Mouse (Mus musculus) brown adipose tissue, adult 24 weeks (tissue): ENCODE data around the gene S1pr4. TPM values are rescaled to one million over a fixed set of nuclear protein-coding genes. Genes with fewer than 3 reads are reported as not detected.

Source experiments
- H3K27ac ChIP-seq: fragments of 200-500 bp; replicated peaks from 2 replicates; pipeline ENCODE4 v1.5.1; 2012; ENCODE audit warnings: low read depth, mild to moderate bottlenecking, low read length
- H3K4me1 ChIP-seq: fragments of 200-500 bp; 2 replicates; pipeline ENCODE4 v1.6.1; 2012; ENCODE audit warnings: low read length, mixed read lengths; ENCODE audit not compliant: control insufficient read depth, insufficient read depth, insufficient read length
- H3K4me3 ChIP-seq: fragments of 200-500 bp; 2 replicates; pipeline ENCODE4 v1.5.1; 2012; ENCODE audit warnings: low read depth, mild to moderate bottlenecking, low read length, moderate library complexity; ENCODE audit not compliant: insufficient read depth
- polyA plus RNA-seq: library from polyadenylated mRNA; stranded (reverse); fragments of >200 nt; gene quantifications from 2 replicates; pipeline ENCODE4 v1.2.4, GENCODE M21; 2012; ENCODE audit not compliant: missing spikeins, insufficient read depth, insufficient read length

S1pr4 gene
- polyA plus RNA-seq, 1 experiment, result 0.71 TPM

GRCm38 (mm10) chr10:81466881-81467280 lies 33.1 kb downstream of the S1pr4 start:
- Histone ChIP-seq H3K4me3 (no peak overlapping the region), H3K27ac (no peak overlapping the region), H3K4me1 (no peaks in the 10 kb centered on the region; the same call in 1 of the 2 replicates)

GRCm38 (mm10) chr10:81466066-81466465 lies 33.9 kb downstream of the S1pr4 start:
- Histone ChIP-seq H3K4me3 (no peak overlapping the region), H3K27ac (no peak overlapping the region), H3K4me1 (no peaks in the 10 kb centered on the region; the same call in 1 of the 2 replicates)

- no peak overlapping the region for H3K27ac ChIP-seq
- no peaks in the 10 kb centered on the region; the same call in 1 of the 2 replicates for H3K4me1 ChIP-seq
- H3K4me3 ChIP-seq, result no peak overlapping the region
Measured at GRCm38 (mm10) chr10:81465265-81465645, 34.7 kb downstream of the S1pr4 start.

- Histone ChIP-seq H3K4me1 (no peaks in the 10 kb centered on the region; the same call in 1 of the 2 replicates), H3K27ac (no peak overlapping the region), H3K4me3 (no peak overlapping the region; the same call in 1 of the 2 replicates)
Measured at GRCm38 (mm10) chr10:81464405-81465264, 35.3 kb downstream of the S1pr4 start.

- no peak overlapping the region for H3K4me3 ChIP-seq
- H3K4me1 ChIP-seq, result no peaks in the 10 kb centered on the region; the same call in 1 of the 2 replicates
- no peak overlapping the region for H3K27ac ChIP-seq
Measured at GRCm38 (mm10) chr10:81463531-81463930, 36.4 kb downstream of the S1pr4 start.

- Histone ChIP-seq H3K4me1 (no peaks in the 10 kb centered on the region; the same call in 1 of the 2 replicates), H3K27ac (no peak overlapping the region), H3K4me3 (no peak overlapping the region)
Measured at GRCm38 (mm10) chr10:81462917-81463316, 37.0 kb downstream of the S1pr4 start.

- H3K27ac ChIP-seq, result no peak overlapping the region
- no peaks in the 10 kb centered on the region; the same call in 1 of the 2 replicates for H3K4me1 ChIP-seq
- no peak overlapping the region for H3K4me3 ChIP-seq
Measured at GRCm38 (mm10) chr10:81462415-81462804, 37.5 kb downstream of the S1pr4 start.

- Histone ChIP-seq H3K4me3 (no peak overlapping the region), H3K27ac (no peak overlapping the region), H3K4me1 (no peaks in the 10 kb centered on the region; the same call in 1 of the 2 replicates)
Measured at GRCm38 (mm10) chr10:81461673-81462414, 38.1 kb downstream of the S1pr4 start.

- Histone ChIP-seq H3K27ac (no peak overlapping the region), H3K4me1 (no peaks in the 10 kb centered on the region; the same call in 1 of the 2 replicates), H3K4me3 (no peak overlapping the region)
Measured at GRCm38 (mm10) chr10:81460951-81461350, 39.0 kb downstream of the S1pr4 start.

GRCm38 (mm10) chr10:81460471-81460870 lies 39.5 kb downstream of the S1pr4 start:
- Histone ChIP-seq H3K4me1 (no peaks in the 10 kb centered on the region; the same call in 1 of the 2 replicates), H3K27ac (no peak overlapping the region), H3K4me3 (no peak overlapping the region)

GRCm38 (mm10) chr10:81459399-81459798 lies 40.5 kb downstream of the S1pr4 start:
- Histone ChIP-seq H3K4me1 (no peaks in the 10 kb centered on the region; the same call in 1 of the 2 replicates), H3K4me3 (no peak overlapping the region), H3K27ac (no peak overlapping the region)

GRCm38 (mm10) chr10:81458267-81458666 lies 41.7 kb downstream of the S1pr4 start:
- Histone ChIP-seq H3K4me1 (no peaks in the 10 kb centered on the region), H3K27ac (no peak overlapping the region), H3K4me3 (no peak overlapping the region)

GRCm38 (mm10) chr10:81457624-81458023 lies 42.3 kb downstream of the S1pr4 start:
- H3K4me1 ChIP-seq, result no peaks in the 10 kb centered on the region
- no peak overlapping the region for H3K27ac ChIP-seq
- no peak overlapping the region for H3K4me3 ChIP-seq

GRCm38 (mm10) chr10:81456983-81457563 lies 42.9 kb downstream of the S1pr4 start:
- no peak overlapping the region for H3K4me3 ChIP-seq
- H3K4me1 ChIP-seq, result no peaks in the 10 kb centered on the region
- no peak overlapping the region for H3K27ac ChIP-seq
